Mouse (Mus musculus) megakaryocyte progenitor cell, adult 5-6 weeks (primary cell): Measurements from ENCODE around the gene Socs2. TPM values are rescaled to one million over a fixed set of nuclear protein-coding genes. Genes with fewer than 3 reads are reported as not detected.

ENCODE experiments used
- ATAC-seq: replicated peaks from 2 replicates; pipeline ENCODE4 v1.8.0; 2016; ENCODE audit warnings: mild to moderate bottlenecking, moderate TSS enrichment, inconsistent platforms; ENCODE audit not compliant: poor library complexity
- total RNA-seq, 2 experiments: library from RNA; stranded (forward) in 1 of 2; stranded (reverse) in 1 of 2; fragments of 157-497, 149-512 nt in 1 of 2; fragments of 200-1000 nt in 1 of 2; gene quantifications; 2 replicates each; pipeline versions ENCODE4 v1.2.3 to v1.2.4; 2015 to 2017

Socs2 gene
- total RNA-seq, 2 experiments from 2014 or later = 0.33 to 1.0 TPM

DNA sequence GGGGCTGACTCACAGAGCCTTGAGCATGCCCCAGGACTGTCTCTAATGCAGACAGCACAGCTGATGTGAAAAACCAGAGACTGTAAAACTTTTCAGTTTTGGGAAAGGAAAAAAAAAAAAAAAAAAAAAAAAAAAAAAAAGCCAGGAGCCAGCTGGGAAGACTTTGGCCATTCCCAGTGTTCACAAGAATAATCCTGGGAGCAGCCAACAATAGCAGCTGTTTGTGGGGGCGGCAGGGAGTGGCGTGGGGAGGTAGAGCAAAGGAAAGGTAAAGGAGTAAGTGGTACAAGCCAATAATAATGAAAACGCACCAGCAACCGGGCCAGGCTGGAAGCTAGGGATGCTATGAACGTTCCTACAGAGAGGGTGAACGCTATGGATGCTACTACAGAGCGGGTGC is 60.3 kb downstream of the Socs2 start:
- ATAC-seq = no peak

DNA sequence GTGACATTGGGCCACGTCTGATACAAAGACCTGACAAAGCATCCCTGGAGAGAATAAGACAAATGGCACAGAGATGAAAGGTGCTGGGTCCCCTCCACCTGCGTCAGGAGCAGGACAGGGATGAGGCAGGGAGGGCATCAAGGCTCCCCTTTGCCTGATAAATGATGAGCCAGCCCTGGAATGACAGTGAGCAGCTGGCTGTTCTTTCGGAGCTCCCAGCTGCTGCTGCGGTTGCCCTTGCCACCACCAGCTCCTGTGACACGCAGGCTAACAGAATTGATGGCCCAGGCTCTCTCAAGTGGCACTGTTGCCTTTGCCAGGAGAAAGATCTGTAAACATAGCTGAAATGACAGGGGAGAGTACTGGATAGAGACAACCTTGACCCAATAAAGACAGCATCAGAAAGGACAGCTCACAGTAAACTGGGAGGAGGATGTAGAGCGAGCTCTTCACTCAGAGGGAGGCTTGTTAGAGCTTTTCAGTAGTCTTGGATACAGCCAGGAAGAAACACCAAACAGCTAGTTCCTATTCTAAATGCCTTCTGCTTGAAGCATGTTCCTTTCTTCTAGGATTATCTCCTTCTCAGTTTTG is 61.2 kb downstream of the Socs2 start:
- ATAC-seq = no peak

DNA sequence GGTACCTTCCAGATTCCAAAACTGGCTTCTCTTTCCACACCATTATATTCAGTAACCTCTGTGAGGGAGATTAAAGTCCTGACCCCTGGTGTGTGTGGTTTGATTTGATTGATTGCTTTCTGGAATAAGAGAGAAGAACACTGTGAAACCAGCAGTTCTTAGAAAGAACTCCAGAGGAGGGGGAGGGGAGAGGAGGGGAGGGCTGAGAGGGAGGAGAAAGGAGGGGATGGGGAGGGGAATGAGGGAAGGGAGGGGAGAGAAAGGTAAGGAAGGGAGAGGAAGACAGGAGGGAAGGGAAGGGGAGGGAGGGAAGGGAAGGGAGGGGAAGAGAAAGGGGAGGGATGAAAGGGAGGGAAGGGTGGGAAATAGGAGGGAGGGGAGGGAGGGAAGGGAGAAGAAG is 62.3 kb downstream of the Socs2 start:
- ATAC-seq = no peak

DNA sequence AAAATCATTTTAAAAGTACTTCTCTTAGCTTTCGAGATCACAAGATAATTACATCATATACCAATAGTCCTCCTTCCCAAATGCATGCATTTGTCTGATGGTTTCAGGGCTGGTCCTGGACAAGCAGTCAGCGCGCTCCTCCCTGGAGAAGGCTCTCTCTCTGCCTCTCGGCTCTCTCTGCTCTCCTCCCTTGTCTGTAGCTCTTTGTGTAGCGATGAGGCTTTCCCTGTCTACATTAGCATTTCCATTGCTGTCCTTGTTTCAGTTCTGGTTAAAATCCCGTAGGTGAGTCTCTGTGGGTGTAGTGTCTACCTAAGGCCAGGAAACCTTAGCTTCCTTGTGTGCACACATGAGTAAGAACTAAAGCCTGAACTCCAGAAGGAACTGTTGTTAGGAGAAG is 62.9 kb downstream of the Socs2 start:
- ATAC-seq = no peak

DNA sequence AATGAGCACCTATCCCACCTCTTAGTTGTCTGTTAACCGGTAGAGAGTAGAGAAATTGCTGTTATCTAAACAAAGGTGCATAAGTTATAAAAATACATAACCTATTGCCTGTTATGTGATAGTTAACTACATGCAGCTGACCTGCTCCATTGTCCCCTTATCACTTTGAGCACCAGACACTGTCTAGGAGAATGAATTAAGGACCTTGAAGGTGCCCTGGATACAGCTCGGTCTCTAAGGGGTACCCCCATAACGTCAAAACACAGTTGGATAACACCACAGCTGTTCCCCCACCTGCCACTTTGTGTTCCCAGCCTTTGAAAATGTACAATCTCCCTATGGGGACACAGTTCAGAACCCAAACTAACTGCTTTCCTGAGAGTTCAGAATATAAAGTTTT is 68.5 kb downstream of the Socs2 start:
- no peak for ATAC-seq

DNA sequence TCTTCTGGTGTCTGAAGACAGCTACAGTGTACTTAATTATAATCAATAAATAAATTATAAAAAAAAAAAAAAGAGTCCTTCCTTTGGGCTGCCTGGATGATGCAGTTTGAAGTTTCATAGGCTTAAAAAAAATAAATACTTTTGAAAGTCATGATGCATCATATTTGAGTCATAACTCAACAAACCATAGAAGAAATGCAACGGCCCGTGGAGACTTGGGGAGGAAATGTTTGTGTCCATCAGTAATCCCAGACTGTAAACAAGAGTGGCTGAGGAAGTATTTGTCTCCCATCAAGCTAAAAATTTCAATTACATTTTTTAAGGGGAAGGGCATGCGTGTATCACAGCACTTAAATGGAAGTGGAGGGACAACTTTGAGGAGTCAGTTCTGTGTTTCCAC is 69.2 kb downstream of the Socs2 start:
- no peak for ATAC-seq

DNA sequence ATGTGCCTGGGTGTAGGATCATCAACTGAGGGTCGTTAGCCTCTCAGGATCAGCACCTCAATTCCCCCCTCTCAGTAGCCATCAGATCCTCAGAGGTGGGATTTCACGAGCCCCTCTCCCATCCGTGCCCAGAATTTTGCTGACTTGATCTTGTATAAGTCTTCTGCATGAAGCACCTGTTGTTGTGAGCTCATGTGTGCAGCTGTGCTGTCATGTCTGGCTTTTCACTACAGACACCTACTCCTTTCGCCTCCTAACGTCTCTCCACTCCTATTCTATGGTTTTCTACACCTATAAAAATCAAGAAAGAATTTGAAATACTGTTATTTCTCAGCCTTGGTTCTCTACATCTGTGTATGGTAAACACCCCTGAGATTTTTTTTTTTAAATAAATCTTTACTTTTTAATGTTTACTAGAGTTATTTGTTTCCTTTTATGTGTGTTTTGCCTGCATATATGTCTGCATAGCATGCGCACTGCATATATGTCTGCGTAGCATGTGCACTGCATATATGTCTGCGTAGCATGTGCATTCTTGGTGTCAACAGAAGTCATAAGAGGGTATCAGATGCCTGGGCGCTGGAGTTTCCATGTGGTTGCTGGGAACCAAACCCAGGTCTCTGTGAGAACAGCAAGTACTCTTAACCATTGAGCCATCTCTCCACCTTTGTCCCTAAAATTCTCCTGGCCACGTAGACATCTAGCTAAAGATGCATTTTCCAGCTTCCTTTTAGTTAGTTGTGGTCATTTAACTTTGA is 74.0 kb downstream of the Socs2 start:
- ATAC-seq = no peak

DNA sequence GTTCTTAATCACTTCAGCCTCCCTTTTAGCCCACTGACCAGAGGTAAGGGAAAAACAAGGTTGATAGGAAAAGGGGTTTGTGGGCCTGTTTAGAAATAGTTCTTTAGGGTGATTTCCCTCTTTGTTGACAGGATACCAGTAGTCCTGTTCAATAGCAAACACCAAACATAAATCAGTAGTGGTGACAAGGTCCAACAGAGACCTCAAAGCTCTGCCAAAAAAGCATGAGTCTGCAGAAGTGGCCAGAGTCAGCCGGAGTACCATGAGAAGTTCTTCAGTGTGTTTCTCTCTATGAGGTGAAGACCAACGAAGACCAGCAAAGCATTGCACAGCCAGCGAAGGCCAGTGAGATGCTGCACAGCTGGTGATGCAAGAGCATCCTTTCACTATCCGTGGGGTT is 76.3 kb downstream of the Socs2 start:
- ATAC-seq = no peak

DNA sequence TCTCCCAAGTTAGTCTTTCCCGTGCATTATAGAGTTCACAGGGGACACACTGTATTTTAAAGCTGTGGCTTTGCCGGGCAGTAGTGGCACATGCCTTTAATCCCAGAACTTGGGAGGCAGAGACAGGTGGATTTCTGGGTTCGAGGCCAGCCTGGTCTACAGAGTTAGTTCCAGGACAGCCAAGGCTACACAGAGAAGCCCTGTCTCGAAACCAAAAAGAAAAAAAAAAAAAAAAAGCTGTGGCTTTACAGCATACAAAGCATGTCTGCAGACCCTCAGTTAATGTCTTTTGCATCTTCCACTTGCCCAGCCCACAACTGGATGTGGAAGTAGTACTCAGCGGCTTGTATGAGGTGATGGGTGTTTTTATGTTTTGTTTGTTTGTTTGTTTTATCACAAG is 79.4 kb downstream of the Socs2 start:
- ATAC-seq = no peak

DNA sequence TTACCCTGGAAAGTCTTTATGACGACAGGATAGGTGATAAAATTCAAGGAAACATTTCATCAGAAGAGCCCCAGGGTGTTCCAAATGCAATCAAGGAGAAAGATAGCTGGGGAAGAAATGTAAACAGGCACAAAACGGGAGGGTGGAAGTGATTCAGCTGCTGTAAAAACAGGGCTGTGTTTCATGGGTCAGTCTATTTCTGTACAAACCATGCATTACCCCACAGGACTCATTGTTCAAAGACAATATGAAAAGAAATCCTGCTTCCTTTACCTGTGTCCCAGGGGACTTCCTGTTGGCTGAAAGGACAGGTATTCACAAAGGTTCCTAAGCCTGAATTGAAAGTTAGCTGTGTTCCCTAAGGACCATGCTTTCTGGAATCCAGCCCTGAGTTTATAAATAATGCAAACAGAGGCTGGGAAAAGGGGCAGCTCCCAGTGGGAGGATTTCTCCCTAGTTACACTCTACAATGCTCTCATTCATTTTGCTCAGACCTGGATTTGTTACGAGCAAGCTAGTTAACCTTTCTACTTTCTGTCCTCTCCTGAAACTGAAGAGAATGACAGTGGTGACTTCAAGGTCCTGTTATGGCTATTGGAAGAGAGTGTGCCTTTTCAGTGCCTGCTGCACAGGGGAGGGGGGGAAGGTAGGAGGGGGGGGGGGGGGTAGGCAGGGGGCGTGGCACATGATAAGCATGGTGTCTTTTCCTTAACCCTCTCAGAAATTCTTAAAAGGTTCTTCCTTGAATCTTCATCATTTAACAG is 80.0 kb downstream of the Socs2 start:
- ATAC-seq = no peak

Other genes starting within 250 kb of the Socs2 start
- 10.7 and 12.2 TPM in 2 replicates for gene Cradd, start 93.0 kb downstream of the Socs2 start, total RNA-seq (2015)
- gene Cradd, start 93.0 kb downstream of the Socs2 start, total RNA-seq (2017) = 3.5 and 3.8 TPM in 2 replicates
- 241 and 298 TPM in 2 replicates for gene Mrpl42, start 84.8 kb upstream of the Socs2 start, total RNA-seq (2015)
- 245 and 254 TPM in 2 replicates for gene Mrpl42, start 84.8 kb upstream of the Socs2 start, total RNA-seq (2017)
- gene Ube2n, start 98.0 kb upstream of the Socs2 start, total RNA-seq (2015) = 425 and 475 TPM in 2 replicates
- 133 and 146 TPM in 2 replicates for gene Ube2n, start 98.0 kb upstream of the Socs2 start, total RNA-seq (2017)
- 66.1 and 67.2 TPM in 2 replicates for gene Nudt4, start 147.0 kb upstream of the Socs2 start, total RNA-seq (2015)
- gene Nudt4, start 147.0 kb upstream of the Socs2 start, total RNA-seq (2017) = 53.7 and 60.6 TPM in 2 replicates